Mouse (Mus musculus) myocyte (in vitro differentiated cells): ENCODE results near the gene Olfr551.

Experiments used
- CEBPB ChIP-seq: IDR thresholded peaks from 2 replicates; pipeline ENCODE4 v1.6.1; 2011; ENCODE audit warnings: mild to moderate bottlenecking, moderate library complexity; ENCODE audit not compliant: poor library complexity, insufficient read depth, severe bottlenecking
- MAX ChIP-seq: IDR thresholded peaks from one replicate; pipeline ENCODE4 v1.6.1; 2011; ENCODE audit warnings: low read depth, mild to moderate bottlenecking, control low read depth
- MYOD1 ChIP-seq, 3 experiments: IDR thresholded peaks; one replicate each; pipeline ENCODE4 v1.6.1; 2011; ENCODE audit warnings: control low read depth in 2 of 3, low read depth in 2 of 3, mild to moderate bottlenecking in 2 of 3, moderate library complexity in 1 of 3; ENCODE audit not compliant: insufficient read length in 2 of 3, control insufficient read depth in 1 of 3
- POLR2A ChIP-seq: IDR thresholded peaks from one replicate; pipeline ENCODE4 v1.6.1; 2011; ENCODE audit warnings: low read depth, mild to moderate bottlenecking, control low read depth, moderate library complexity; ENCODE audit not compliant: insufficient read length
- POLR2AphosphoS2 ChIP-seq: IDR thresholded peaks from one replicate; pipeline ENCODE4 v1.6.1; 2011; ENCODE audit warnings: low read depth, control low read depth; ENCODE audit not compliant: insufficient read length

DNA sequence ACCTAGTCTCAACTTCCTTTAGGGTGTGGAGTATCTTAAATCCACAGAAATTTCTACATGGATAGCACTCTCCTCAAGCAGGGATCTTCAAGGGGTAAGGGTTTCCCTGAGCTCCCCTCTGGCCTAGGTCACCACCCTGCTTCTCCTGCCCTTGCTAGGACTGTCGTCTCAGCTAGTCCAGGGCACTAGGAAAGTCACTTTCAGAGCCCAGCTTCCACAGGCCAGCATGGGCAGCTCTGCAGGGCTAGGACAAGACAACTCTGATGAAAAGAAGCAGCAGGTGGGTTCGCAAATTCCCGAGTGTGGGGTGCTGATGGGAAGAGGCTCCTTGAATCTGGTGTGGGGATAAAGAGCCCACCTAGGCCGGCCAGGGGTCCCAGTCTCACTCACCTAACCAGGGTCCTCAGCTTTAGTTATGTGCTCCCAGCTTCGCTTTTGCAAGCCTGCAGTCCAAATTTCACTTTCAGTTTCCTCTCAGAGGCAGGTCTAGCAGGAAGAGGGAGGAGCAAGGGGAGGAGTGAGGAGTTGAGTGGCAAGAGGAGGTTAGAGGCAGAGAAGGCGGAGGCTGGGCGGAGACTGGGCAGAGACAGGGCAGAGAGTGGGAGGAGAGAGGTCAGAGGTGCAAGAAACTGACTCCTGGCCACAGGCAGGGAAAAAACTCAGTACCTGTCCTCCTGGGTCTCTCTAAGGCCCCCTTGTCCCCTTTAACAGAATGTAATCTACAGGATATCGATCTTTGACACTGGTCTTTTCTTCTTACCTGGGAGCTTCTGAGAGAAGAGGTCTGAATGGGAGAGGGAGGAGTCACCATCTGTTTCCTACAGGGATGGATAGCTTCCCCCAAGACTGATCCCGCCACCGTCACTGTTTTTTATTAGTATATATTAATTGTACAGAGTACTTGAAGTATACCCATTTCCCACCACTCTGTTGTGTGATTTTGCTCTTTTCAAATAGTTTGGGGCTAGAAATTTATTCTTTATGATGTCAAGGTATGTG is 26.4 kb downstream of the Olfr551 start, which contains the start of gene Trim21:
- TF ChIP-seq POLR2A (no peak), MYOD1 (IDR thresholded peaks at IDR 0.05; ENCODE audit: control insufficient read depth in 1 of 3, insufficient read length in 2 of 3, low read depth in 2 of 3) (no peak), MAX (no peak), CEBPB (no peak), POLR2AphosphoS2 (no peak)
